Mouse (Mus musculus) midbrain, postnatal 0 days (tissue): ENCODE results near the gene Setdb2. TPM values are rescaled to one million over a fixed set of nuclear protein-coding genes. Genes with fewer than 3 reads are reported as not detected.

Experiments
- ATAC-seq: fragments of 200-750 bp; cut with Nextera tagmentation; 2 replicates; pipeline ENCODE4 v1.8.0; 2017; ENCODE audit warnings: moderate number of reproducible peaks, mild to moderate bottlenecking, moderate TSS enrichment, moderate library complexity; ENCODE audit not compliant: low FRiP score
- DNase-seq: peaks from one replicate; pipeline ENCODE4 v3.0.0-alpha.2; 2015; ENCODE audit warnings: low spot score
- H3K27ac ChIP-seq: fragments of 300-500 bp; sonication (generic); 2 replicates; pipeline ENCODE4 v1.5.1; 2014; ENCODE audit warnings: low read depth, mild to moderate bottlenecking, low read length, mixed read lengths
- H3K27me3 ChIP-seq: fragments of 300-500 bp; sonication (generic); 2 replicates; pipeline ENCODE4 v1.6.1; 2014; ENCODE audit warnings: low read length, control low read depth, mixed read lengths; ENCODE audit not compliant: insufficient read depth
- H3K36me3 ChIP-seq: fragments of 300-500 bp; sonication (generic); 2 replicates; pipeline ENCODE4 v1.6.1; 2014; ENCODE audit warnings: low read length, control low read depth, mixed read lengths; ENCODE audit not compliant: insufficient read depth
- H3K4me1 ChIP-seq: fragments of 300-500 bp; sonication (generic); 2 replicates; pipeline ENCODE4 v1.6.1; 2014; ENCODE audit warnings: mild to moderate bottlenecking, control low read depth, antibody characterized with exemption, low read length, mixed read lengths; ENCODE audit not compliant: insufficient read depth
- H3K4me2 ChIP-seq: fragments of 300-500 bp; sonication (generic); 2 replicates; pipeline ENCODE4 v1.6.1; 2014; ENCODE audit warnings: low read depth, mild to moderate bottlenecking, low read length, mixed read lengths; ENCODE audit not compliant: poor library complexity, severe bottlenecking
- H3K4me3 ChIP-seq: fragments of 300-500 bp; sonication (generic); 2 replicates; pipeline ENCODE4 v1.5.1; 2014; ENCODE audit warnings: low read depth, mild to moderate bottlenecking, low read length, moderate library complexity
- H3K9ac ChIP-seq: fragments of 300-500 bp; sonication (generic); replicated peaks from 2 replicates; pipeline ENCODE4 v1.6.1; 2014; ENCODE audit warnings: mild to moderate bottlenecking, low read length, moderate library complexity, mixed read lengths; ENCODE audit not compliant: poor library complexity, severe bottlenecking
- H3K9me3 ChIP-seq: fragments of 300-500 bp; sonication (generic); 2 replicates; pipeline ENCODE4 v1.6.1; 2016; ENCODE audit warnings: low read length, control low read depth
- CTCF ChIP-seq: IDR thresholded peaks from 2 replicates; pipeline ENCODE4 v1.5.1; 2016; ENCODE audit warnings: antibody characterized with exemption, mild to moderate bottlenecking
- WGBS: fragments of 180-500 bp; shearing (Covaris S2); extraction: QIAGEN DNeasy Blood & Tissue Kit; methylation state at CpG from one replicate; pipeline ENCODE4 v1.1.7; 2014; 5-methylcytosine and 5-hydroxymethylcytosine counted together
- polyA plus RNA-seq: library from polyadenylated mRNA; unstranded; fragments of >200 nt; fragmentation: Nextera tagmentation; extraction: Ambion mirVana; gene quantifications from 2 replicates; pipeline ENCODE4 v1.2.1, GENCODE M21; 2015
- total RNA-seq: library from RNA; depleted of rRNA; stranded (reverse); fragments of >200 nt; gene quantifications from 2 replicates; pipeline ENCODE4 v1.2.3, GENCODE M21; 2014; rRNA removed

Setdb2 gene
- total RNA-seq (2.5 and 2.7 TPM in 2 replicates), polyA plus RNA-seq (4.2 and 4.3 TPM in 2 replicates)

- TF ChIP-seq CTCF = peak; percentile 59
- Histone ChIP-seq H3K27me3 (no peaks in the 10 kb centered on the region), H3K9ac (peak within 1 kb of the TSS; percentile 68), H3K9me3 (no peaks in the 10 kb centered on the region), H3K4me1 (peaks cover 5% of the 10 kb centered on the region; the same call in 1 of the 2 replicates), H3K36me3 (no peaks in the 10 kb centered on the region), H3K27ac (peak within 1 kb of the TSS; percentile 26; the same call in 1 of the 2 replicates), H3K4me3 (peak within 1 kb of the TSS; percentile 86), H3K4me2 (peak within 1 kb of the TSS; percentile 49)
- ATAC-seq (peak; percentile 100), DNase-seq (peak; percentile 94)
- WGBS = under 1% methylated on average over 66 of the region's 66 CpGs
These were observed at the start of gene Setdb2, which contains the start of gene Cab39l for GRCm38 (mm10) chr14:59440558-59441471. Gene Setdb2, minus strand, starts transcription at chr14:59440884. Gene Cab39l, plus strand, starts transcription at chr14:59440972.

GRCm38 (mm10) chr14:59485247-59485810, 44.6 kb upstream of the Setdb2 start:
- no peak overlapping the region for H3K4me2 ChIP-seq
- H3K4me1 ChIP-seq = no peaks in the 10 kb centered on the region
- 93% methylated on average over 4 of the region's 4 CpGs for WGBS
- no peaks in the 10 kb centered on the region for H3K36me3 ChIP-seq
- no peak for TF ChIP-seq CTCF
- no peak overlapping the region for H3K27ac ChIP-seq
- H3K4me3 ChIP-seq = no peak overlapping the region
- H3K9ac ChIP-seq = no peak overlapping the region
- no peaks in the 10 kb centered on the region for H3K9me3 ChIP-seq
- ATAC-seq = no peak
- DNase-seq = no peak
- H3K27me3 ChIP-seq = no peaks in the 10 kb centered on the region

GRCm38 (mm10) chr14:59478699-59479098, 38.0 kb upstream of the Setdb2 start:
- Histone ChIP-seq H3K27ac (no peak overlapping the region), H3K4me1 (no peaks in the 10 kb centered on the region), H3K4me2 (no peak overlapping the region), H3K27me3 (no peaks in the 10 kb centered on the region), H3K9ac (no peak overlapping the region), H3K9me3 (no peaks in the 10 kb centered on the region), H3K36me3 (no peaks in the 10 kb centered on the region), H3K4me3 (no peak overlapping the region)
- peak; percentile 2 for DNase-seq
- WGBS = 63% methylated on average over 6 of the region's 6 CpGs
- TF ChIP-seq CTCF = no peak
- ATAC-seq = no peak

- ATAC-seq (no peak), DNase-seq (no peak)
- 86% methylated on average over 1 of the region's 1 CpGs for WGBS
- no peaks in the 10 kb centered on the region for H3K4me1 ChIP-seq
- H3K36me3 ChIP-seq = no peaks in the 10 kb centered on the region
- H3K4me3 ChIP-seq = no peak overlapping the region
- no peak overlapping the region for H3K9ac ChIP-seq
- TF ChIP-seq CTCF = no peak
- H3K27me3 ChIP-seq = no peaks in the 10 kb centered on the region
- H3K9me3 ChIP-seq = no peaks in the 10 kb centered on the region
- no peak overlapping the region for H3K27ac ChIP-seq
- H3K4me2 ChIP-seq = no peak overlapping the region
These were observed 30.1 kb upstream of the Setdb2 start for GRCm38 (mm10) chr14:59470781-59471180.

GRCm38 (mm10) chr14:59467798-59468197, 27.1 kb upstream of the Setdb2 start:
- ATAC-seq = no peak
- WGBS = 82% methylated on average over 1 of the region's 1 CpGs

GRCm38 (mm10) chr14:59466503-59466902, 25.8 kb upstream of the Setdb2 start:
- Histone ChIP-seq H3K4me1 (no peaks in the 10 kb centered on the region), H3K9ac (no peak overlapping the region), H3K4me3 (no peak overlapping the region), H3K36me3 (0 out of 2 replicates have a peak, but pooled peaks cover 3% of the 10 kb centered on the region), H3K27me3 (no peaks in the 10 kb centered on the region), H3K27ac (no peak overlapping the region), H3K4me2 (no peak overlapping the region), H3K9me3 (no peaks in the 10 kb centered on the region)
- DNase-seq (no peak), ATAC-seq (no peak)
- no peak for TF ChIP-seq CTCF
- WGBS = 96% methylated on average over 2 of the region's 2 CpGs

More at GRCm38 (mm10) chr14:59467798-59468197, 27.1 kb upstream of the Setdb2 start:
- H3K4me1 ChIP-seq = no peaks in the 10 kb centered on the region
- H3K9ac ChIP-seq = no peak overlapping the region
- no peaks in the 10 kb centered on the region for H3K27me3 ChIP-seq
- no peaks in the 10 kb centered on the region for H3K36me3 ChIP-seq
- H3K27ac ChIP-seq = no peak overlapping the region
- H3K4me3 ChIP-seq = no peak overlapping the region
- TF ChIP-seq CTCF = peak; percentile 64
- no peak overlapping the region for H3K4me2 ChIP-seq
- no peak for DNase-seq
- H3K9me3 ChIP-seq = no peaks in the 10 kb centered on the region
